Mouse (Mus musculus) heart, postnatal 0 days (tissue): ENCODE measurements at regions not wholly inside any gene's neighbourhood (a gene's known extent, or its start where the extent isn't known, plus 50 kb on each side); places are given as distances from the start of the nearest gene placed in this dataset.

Source experiments
- CTCF ChIP-seq: IDR thresholded peaks from 2 replicates; pipeline ENCODE4 v1.5.1; 2016; ENCODE audit warnings: antibody characterized with exemption, control low read depth, low read depth
- EP300 ChIP-seq: IDR thresholded peaks from 2 replicates; pipeline ENCODE4 v1.6.1; 2016; ENCODE audit warnings: antibody characterized with exemption, low read depth

- TF ChIP-seq CTCF (no peak), EP300 (no peak)
Observed at GRCm38 (mm10) chr13:72258794-72259193, 295.3 kb upstream of the Irx1 start.
